Mouse (Mus musculus) myocyte (in vitro differentiated cells): Measurements from ENCODE around the gene Gm37240. TPM values are rescaled to one million over a fixed set of nuclear protein-coding genes. Genes with fewer than 3 reads are reported as not detected.

Source experiments
- H3K27me3 ChIP-seq: one replicate; pipeline ENCODE4 v1.6.1; 2011; ENCODE audit not compliant: control insufficient read depth, insufficient read depth, insufficient read length
- H3K36me3 ChIP-seq: one replicate; pipeline ENCODE4 v1.6.1; 2011; ENCODE audit not compliant: control insufficient read depth, insufficient read depth
- H3K4me2 ChIP-seq: one replicate; pipeline ENCODE4 v1.6.1; 2011; ENCODE audit warnings: low read depth, control low read depth
- H3K4me3 ChIP-seq: one replicate; pipeline ENCODE4 v1.5.1; 2011; ENCODE audit warnings: mild to moderate bottlenecking, control low read depth, moderate library complexity
- H3K79me2 ChIP-seq: one replicate; pipeline ENCODE4 v1.6.1; 2011; ENCODE audit not compliant: control insufficient read depth, insufficient read depth
- H3ac ChIP-seq: one replicate; pipeline ENCODE4 v1.6.1; 2011; ENCODE audit not compliant: control insufficient read depth, insufficient read length
- CEBPB ChIP-seq: IDR thresholded peaks from 2 replicates; pipeline ENCODE4 v1.6.1; 2011; ENCODE audit warnings: mild to moderate bottlenecking, moderate library complexity; ENCODE audit not compliant: poor library complexity, insufficient read depth, severe bottlenecking
- E2F4 ChIP-seq: IDR thresholded peaks from one replicate; pipeline ENCODE4 v1.6.1; 2011; ENCODE audit warnings: mild to moderate bottlenecking, control low read depth, moderate library complexity; ENCODE audit not compliant: insufficient read depth
- MAX ChIP-seq: IDR thresholded peaks from one replicate; pipeline ENCODE4 v1.6.1; 2011; ENCODE audit warnings: low read depth, mild to moderate bottlenecking, control low read depth
- MYOD1 ChIP-seq, 3 experiments: IDR thresholded peaks; one replicate each; pipeline ENCODE4 v1.6.1; 2011; ENCODE audit warnings: control low read depth in 2 of 3, low read depth in 2 of 3, mild to moderate bottlenecking in 2 of 3, moderate library complexity in 1 of 3; ENCODE audit not compliant: insufficient read length in 2 of 3, control insufficient read depth in 1 of 3
- MYOG ChIP-seq, 3 experiments: IDR thresholded peaks; one replicate each; pipeline ENCODE4 v1.6.1; 2011; ENCODE audit warnings: control low read depth in 2 of 3, low read depth in 2 of 3, mild to moderate bottlenecking in 2 of 3; ENCODE audit not compliant: insufficient read length in 2 of 3, control insufficient read depth in 1 of 3, insufficient read depth in 1 of 3
- POLR2A ChIP-seq: IDR thresholded peaks from one replicate; pipeline ENCODE4 v1.6.1; 2011; ENCODE audit warnings: low read depth, mild to moderate bottlenecking, control low read depth, moderate library complexity; ENCODE audit not compliant: insufficient read length
- POLR2AphosphoS2 ChIP-seq: IDR thresholded peaks from one replicate; pipeline ENCODE4 v1.6.1; 2011; ENCODE audit warnings: low read depth, control low read depth; ENCODE audit not compliant: insufficient read length
- REST ChIP-seq: IDR thresholded peaks from one replicate; pipeline ENCODE4 v1.6.1; 2011; ENCODE audit warnings: mild to moderate bottlenecking, control low read depth, moderate library complexity; ENCODE audit not compliant: insufficient read depth, insufficient read length
- SRF ChIP-seq: IDR thresholded peaks from one replicate; pipeline ENCODE4 v1.6.1; 2011; ENCODE audit warnings: low read depth; ENCODE audit not compliant: control insufficient read depth, insufficient read length
- TCF12 ChIP-seq: IDR thresholded peaks from one replicate; pipeline ENCODE4 v1.6.1; 2011; ENCODE audit warnings: mild to moderate bottlenecking, control low read depth; ENCODE audit not compliant: poor library complexity, insufficient read depth, severe bottlenecking
- TCF3 ChIP-seq: IDR thresholded peaks from one replicate; pipeline ENCODE4 v1.6.1; 2011; ENCODE audit warnings: low read depth, control low read depth; ENCODE audit not compliant: insufficient read length
- USF1 ChIP-seq: IDR thresholded peaks from one replicate; pipeline ENCODE4 v1.6.1; 2011; ENCODE audit warnings: low read depth, mild to moderate bottlenecking, control low read depth, moderate library complexity
- polyA plus RNA-seq: library from polyadenylated mRNA; unstranded; fragments of >200 nt; fragmentation: generic; extraction: Trizol; gene quantifications from one replicate; pipeline ENCODE4 v1.2.1, GENCODE M21; 2012; ENCODE audit warnings: missing spikeins

Gm37240 gene
- polyA plus RNA-seq, 1 experiment: 8.7 TPM

GRCm38 (mm10) chr3:85431208-85431607, 456.1 kb downstream of the Gm37240 start:
- Histone ChIP-seq H3ac (no peak overlapping the region), H3K79me2 (no peaks in the 10 kb centered on the region), H3K4me2 (no peak overlapping the region), H3K27me3 (no peaks in the 10 kb centered on the region), H3K36me3 (no peaks in the 10 kb centered on the region), H3K4me3 (no peak overlapping the region)
- TF ChIP-seq CEBPB (no peak), MAX (no peak), SRF (no peak), E2F4 (no peak), USF1 (no peak), REST (no peak), MYOG (IDR thresholded peaks at IDR 0.05; ENCODE audit: control insufficient read depth in 1 of 3, insufficient read depth in 1 of 3, insufficient read length in 2 of 3, low read depth in 2 of 3) (no peak)

DNA sequence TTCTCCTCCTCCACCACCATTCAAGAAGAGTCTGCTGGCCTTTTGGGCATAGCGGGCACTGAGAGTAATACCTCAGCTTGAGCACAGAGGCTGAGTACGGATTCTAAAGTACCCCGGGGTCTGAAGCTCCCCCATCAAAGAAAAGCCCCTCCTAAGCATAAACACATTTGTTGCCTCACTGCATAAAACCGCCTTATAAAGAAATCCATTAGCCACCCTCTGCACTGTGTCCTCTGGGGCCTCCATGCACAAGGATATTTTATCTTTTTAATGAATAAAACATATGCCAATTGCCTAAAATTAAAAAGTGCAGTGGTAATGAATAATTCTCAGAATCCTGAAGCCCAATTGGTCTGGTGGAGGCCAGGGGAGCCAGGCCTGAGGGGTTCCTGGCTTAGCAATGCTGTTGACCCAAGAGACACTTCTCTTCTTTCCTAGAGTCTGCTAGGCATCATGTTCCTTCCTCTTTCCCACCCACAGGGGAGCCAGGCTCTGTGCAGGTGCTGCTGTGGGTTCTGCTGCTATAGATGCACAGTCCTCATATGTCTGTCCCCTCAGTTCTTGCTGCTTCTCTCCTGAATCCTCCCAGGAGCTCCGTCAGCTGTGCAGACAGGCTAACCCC, 463.8 kb downstream of the Gm37240 start:
- Histone ChIP-seq H3K4me3 (no peak overlapping the region), H3K79me2 (no peaks in the 10 kb centered on the region), H3ac (no peak overlapping the region), H3K27me3 (peaks cover 4% of the 10 kb centered on the region), H3K4me2 (no peak overlapping the region), H3K36me3 (no peaks in the 10 kb centered on the region)
- TF ChIP-seq POLR2AphosphoS2: no peak
- no peak for TF ChIP-seq USF1
- no peak for TF ChIP-seq MYOD1 (IDR thresholded peaks at IDR 0.05; ENCODE audit: control insufficient read depth in 1 of 3, insufficient read length in 2 of 3, low read depth in 2 of 3)
- no peak for TF ChIP-seq TCF12
- TF ChIP-seq POLR2A: no peak
- no peak for TF ChIP-seq SRF
- no peak for TF ChIP-seq REST
- no peak for TF ChIP-seq CEBPB
- TF ChIP-seq E2F4: no peak
- TF ChIP-seq TCF3: no peak
- no peak for TF ChIP-seq MYOG (IDR thresholded peaks at IDR 0.05; ENCODE audit: control insufficient read depth in 1 of 3, insufficient read depth in 1 of 3, insufficient read length in 2 of 3, low read depth in 2 of 3)
- no peak for TF ChIP-seq MAX

GRCm38 (mm10) chr3:85421403-85421802, 465.9 kb downstream of the Gm37240 start:
- TF ChIP-seq E2F4: no peak
- no peak for TF ChIP-seq TCF3
- TF ChIP-seq USF1: no peak
- TF ChIP-seq TCF12: no peak
- no peak for TF ChIP-seq CEBPB
- TF ChIP-seq POLR2A: no peak
- TF ChIP-seq MAX: no peak
- no peak for TF ChIP-seq MYOD1 (IDR thresholded peaks at IDR 0.05; ENCODE audit: control insufficient read depth in 1 of 3, insufficient read length in 2 of 3, low read depth in 2 of 3)
- TF ChIP-seq MYOG (IDR thresholded peaks at IDR 0.05; ENCODE audit: control insufficient read depth in 1 of 3, insufficient read depth in 1 of 3, insufficient read length in 2 of 3, low read depth in 2 of 3): no peak
- TF ChIP-seq REST: no peak
- TF ChIP-seq POLR2AphosphoS2: no peak
- TF ChIP-seq SRF: no peak
- Histone ChIP-seq H3K4me2 (no peak overlapping the region), H3ac (no peak overlapping the region), H3K4me3 (no peak overlapping the region), H3K36me3 (no peaks in the 10 kb centered on the region), H3K27me3 (peaks cover 4% of the 10 kb centered on the region), H3K79me2 (no peaks in the 10 kb centered on the region)

- H3K4me3 ChIP-seq: no peak overlapping the region
- H3ac ChIP-seq: no peak overlapping the region
- H3K27me3 ChIP-seq: peaks cover 2% of the 10 kb centered on the region
- no peaks in the 10 kb centered on the region for H3K36me3 ChIP-seq
- H3K79me2 ChIP-seq: no peaks in the 10 kb centered on the region
- no peak overlapping the region for H3K4me2 ChIP-seq
- TF ChIP-seq MYOD1 (IDR thresholded peaks at IDR 0.05; ENCODE audit: control insufficient read depth in 1 of 3, insufficient read length in 2 of 3, low read depth in 2 of 3): no peak
- no peak for TF ChIP-seq MAX
- no peak for TF ChIP-seq TCF12
- TF ChIP-seq SRF: no peak
- TF ChIP-seq REST: no peak
These were observed 469.7 kb downstream of the Gm37240 start for GRCm38 (mm10) chr3:85417663-85418062.

GRCm38 (mm10) chr3:85398841-85399240, 488.5 kb downstream of the Gm37240 start:
- TF ChIP-seq SRF (no peak), POLR2AphosphoS2 (no peak), USF1 (no peak), E2F4 (no peak), MYOG (IDR thresholded peaks at IDR 0.05; ENCODE audit: control insufficient read depth in 1 of 3, insufficient read depth in 1 of 3, insufficient read length in 2 of 3, low read depth in 2 of 3) (no peak)
- Histone ChIP-seq H3K79me2 (no peaks in the 10 kb centered on the region), H3K4me2 (no peak overlapping the region), H3K27me3 (no peaks in the 10 kb centered on the region), H3K36me3 (no peaks in the 10 kb centered on the region), H3K4me3 (no peak overlapping the region), H3ac (no peak overlapping the region)
